Mouse (Mus musculus): Measurements from ENCODE around the gene Emsy.

DNA sequence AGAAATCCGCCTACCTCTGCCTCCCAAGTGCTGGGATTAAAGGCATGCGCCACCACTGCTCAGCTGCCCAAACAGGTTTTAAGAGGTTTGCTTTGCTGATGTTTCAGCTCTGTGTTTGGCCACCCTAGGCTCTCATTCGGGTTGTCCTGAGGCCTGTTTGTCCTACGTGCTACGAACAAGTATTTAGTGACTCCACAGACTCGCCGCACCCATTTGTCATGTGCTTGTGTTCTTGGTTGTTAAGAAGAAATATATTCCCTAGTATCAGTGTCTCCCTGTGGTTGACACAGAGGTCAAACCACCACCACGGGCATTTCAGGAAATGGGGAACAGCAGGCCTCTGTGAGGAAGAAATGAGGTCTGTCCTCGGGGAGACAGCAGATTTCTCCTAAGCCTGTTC lies 14.8 kb upstream of the Emsy start:
- no peak for TF ChIP-seq CTCF (IDR thresholded peaks at IDR 0.05; ENCODE audit: low read depth)
- no peak for TF ChIP-seq EP300 (IDR thresholded peaks at IDR 0.05; ENCODE audit: low read depth)

Data from heart, postnatal 0 days (tissue).